Mouse (Mus musculus) testis, adult 10 weeks (tissue): Measurements from ENCODE around the gene Ube2e3. TPM values are rescaled to one million over a fixed set of nuclear protein-coding genes. Genes with fewer than 3 reads are reported as not detected.

Source experiments
- polyA plus RNA-seq: library from polyadenylated mRNA; stranded (reverse); fragments of 350-450 nt; fragmentation: Illumina TruSeq; extraction: RNeasy Lipid Tissue Mini Kit (QIAGEN cat#74804); gene quantifications from one replicate; pipeline ENCODE4 v1.2.3, GENCODE M21; 2014; ENCODE audit warnings: low read depth, low replicate concordance

Ube2e3 gene
- polyA plus RNA-seq = 76.8 TPM

GRCm38 (mm10) chr2:78867726-78868510 is at the start of gene Ube2e3:
Ube2e3 (plus strand) TSS chr2:78868124.

